Mouse (Mus musculus) erythroblast, embryonic 14.5 days (primary cell): ENCODE measurements around the gene Lrrc52. TPM values are rescaled to one million over a fixed set of nuclear protein-coding genes. Genes with fewer than 3 reads are reported as not detected.

Experiments
- H3K27me3 ChIP-seq: 2 replicates; pipeline ENCODE4 v1.6.1; 2012; ENCODE audit warnings: inconsistent platforms; ENCODE audit not compliant: control insufficient read depth
- H3K36me3 ChIP-seq: 2 replicates; pipeline ENCODE4 v1.6.1; 2012; ENCODE audit warnings: mild to moderate bottlenecking, inconsistent platforms; ENCODE audit not compliant: control insufficient read depth
- H3K4me1 ChIP-seq: 2 replicates; pipeline ENCODE4 v1.6.1; 2012; ENCODE audit warnings: inconsistent platforms; ENCODE audit not compliant: control insufficient read depth
- H3K4me3 ChIP-seq: replicated peaks from 2 replicates; pipeline ENCODE3; 2012; ENCODE audit warnings: moderate library complexity, mild to moderate bottlenecking, inconsistent platforms
- H3K9me3 ChIP-seq: 2 replicates; pipeline ENCODE4 v1.6.1; 2012; ENCODE audit warnings: low read length, inconsistent platforms, mixed read lengths; ENCODE audit not compliant: control insufficient read depth
- GATA1 ChIP-seq: IDR thresholded peaks from 2 replicates; pipeline ENCODE4 v1.6.1; 2012; ENCODE audit warnings: low read length, inconsistent platforms, mixed read lengths
- TAL1 ChIP-seq: IDR thresholded peaks from 3 replicates; pipeline ENCODE4 v1.6.1; 2012; ENCODE audit warnings: low read length, inconsistent platforms, mixed read lengths
- polyA plus RNA-seq: library from polyadenylated mRNA; stranded (reverse); fragments of >175 nt; gene quantifications from 2 replicates; pipeline ENCODE4 v1.2.3, GENCODE M21; 2012

The Lrrc52 gene
- polyA plus RNA-seq, 1 experiment = not detected

- TF ChIP-seq TAL1 = no peak
- no peak for TF ChIP-seq GATA1
- no peaks in the 10 kb centered on the region for H3K9me3 ChIP-seq
These were observed 20.5 kb upstream of the Lrrc52 start for GRCm38 (mm10) chr1:167486959-167487680.

GRCm38 (mm10) chr1:167482863-167483262 is 16.3 kb upstream of the Lrrc52 start:
- H3K4me3 ChIP-seq = no peak overlapping the region
- TF ChIP-seq GATA1 = no peak
- no peak for TF ChIP-seq TAL1
- no peaks in the 10 kb centered on the region for H3K4me1 ChIP-seq
- no peaks in the 10 kb centered on the region for H3K36me3 ChIP-seq
- H3K9me3 ChIP-seq = no peaks in the 10 kb centered on the region
- no peaks in the 10 kb centered on the region for H3K27me3 ChIP-seq

More at GRCm38 (mm10) chr1:167486959-167487680, 20.5 kb upstream of the Lrrc52 start:
- Histone ChIP-seq H3K27me3 (no peaks in the 10 kb centered on the region), H3K4me3 (no peak overlapping the region), H3K4me1 (no peaks in the 10 kb centered on the region), H3K36me3 (no peaks in the 10 kb centered on the region)

GRCm38 (mm10) chr1:167473585-167473984 is 7.0 kb upstream of the Lrrc52 start:
- Histone ChIP-seq H3K4me1 (no peaks in the 10 kb centered on the region), H3K4me3 (no peak overlapping the region), H3K36me3 (no peaks in the 10 kb centered on the region), H3K27me3 (no peaks in the 10 kb centered on the region), H3K9me3 (no peaks in the 10 kb centered on the region)
- TF ChIP-seq GATA1 (no peak), TAL1 (no peak)

- no peaks in the 10 kb centered on the region for H3K9me3 ChIP-seq
- H3K4me3 ChIP-seq = no peak overlapping the region
- H3K4me1 ChIP-seq = no peaks in the 10 kb centered on the region
- no peaks in the 10 kb centered on the region for H3K36me3 ChIP-seq
- no peak for TF ChIP-seq TAL1
- TF ChIP-seq GATA1 = no peak
- no peaks in the 10 kb centered on the region for H3K27me3 ChIP-seq
These were observed 1.3 kb upstream of the Lrrc52 start for GRCm38 (mm10) chr1:167467916-167468315.

- no peaks in the 10 kb centered on the region for H3K36me3 ChIP-seq
- peaks cover 2% of the 10 kb centered on the region; the same call in 1 of the 2 replicates for H3K4me1 ChIP-seq
- H3K9me3 ChIP-seq = no peaks in the 10 kb centered on the region; the same call in 1 of the 2 replicates
- H3K4me3 ChIP-seq = no peak overlapping the region
- no peak for TF ChIP-seq GATA1
- TF ChIP-seq TAL1 = no peak
- 0 out of 2 replicates have a peak, but pooled peaks cover under 1% of the 10 kb centered on the region for H3K27me3 ChIP-seq
These were observed 9.3 kb downstream of the Lrrc52 start for GRCm38 (mm10) chr1:167457311-167457710.

- H3K9me3 ChIP-seq = no peaks in the 10 kb centered on the region; the same call in 1 of the 2 replicates
- TF ChIP-seq GATA1 = no peak
- H3K27me3 ChIP-seq = 0 out of 2 replicates have a peak, but pooled peaks cover 2% of the 10 kb centered on the region
- no peak overlapping the region for H3K4me3 ChIP-seq
- H3K4me1 ChIP-seq = peaks cover 2% of the 10 kb centered on the region; the same call in 1 of the 2 replicates
- no peaks in the 10 kb centered on the region for H3K36me3 ChIP-seq
These were observed 13.5 kb downstream of the Lrrc52 start for GRCm38 (mm10) chr1:167453048-167453447.

- Histone ChIP-seq H3K4me1 (peaks cover 2% of the 10 kb centered on the region; the same call in 1 of the 2 replicates), H3K36me3 (no peaks in the 10 kb centered on the region), H3K4me3 (no peak overlapping the region), H3K27me3 (0 out of 2 replicates have a peak, but pooled peaks cover 2% of the 10 kb centered on the region), H3K9me3 (no peaks in the 10 kb centered on the region; the same call in 1 of the 2 replicates)
- TF ChIP-seq TAL1 (no peak), GATA1 (no peak)
These were observed 14.1 kb downstream of the Lrrc52 start for GRCm38 (mm10) chr1:167452456-167452855.

GRCm38 (mm10) chr1:167448598-167448997 is 18.0 kb downstream of the Lrrc52 start:
- Histone ChIP-seq H3K27me3 (0 out of 2 replicates have a peak, but pooled peaks cover 2% of the 10 kb centered on the region), H3K4me3 (no peak overlapping the region), H3K36me3 (no peaks in the 10 kb centered on the region; the same call in 1 of the 2 replicates), H3K9me3 (peaks cover 10% of the 10 kb centered on the region; the same call in 1 of the 2 replicates), H3K4me1 (peaks cover 32% of the 10 kb centered on the region)
- TF ChIP-seq GATA1 (no peak), TAL1 (no peak)

GRCm38 (mm10) chr1:167448088-167448487 is 18.5 kb downstream of the Lrrc52 start:
- TF ChIP-seq GATA1 (no peak), TAL1 (no peak)
- Histone ChIP-seq H3K36me3 (no peaks in the 10 kb centered on the region; the same call in 1 of the 2 replicates), H3K4me3 (no peak overlapping the region), H3K27me3 (0 out of 2 replicates have a peak, but pooled peaks cover 2% of the 10 kb centered on the region), H3K9me3 (peaks cover 10% of the 10 kb centered on the region; the same call in 1 of the 2 replicates), H3K4me1 (peaks cover 35% of the 10 kb centered on the region)
